Mouse (Mus musculus) layer of hippocampus, adult 18-20 months (tissue): ENCODE results near the gene Rps15a. TPM values are rescaled to one million over a fixed set of nuclear protein-coding genes. Genes with fewer than 3 reads are reported as not detected.

Experiments used
- DNase-seq, 2 experiments: peaks; one replicate each; pipeline ENCODE4 v3.0.0; 2022; ENCODE audit warnings: low spot score in 2 of 2
- total RNA-seq, 2 experiments: library from RNA; stranded (reverse); gene quantifications; 2 replicates each; pipeline ENCODE4 v1.2.3; 2021

The Rps15a gene
- total RNA-seq, 2 experiments from 2014 or later: 397 to 411 TPM

GRCm38 (mm10) chr7:118116787-118117538 is 975 bp upstream of the Rps15a start:
- DNase-seq: no peak

GRCm38 (mm10) chr7:118115533-118115876 is 483 bp downstream of the Rps15a start:
- no peak for DNase-seq

GRCm38 (mm10) chr7:118113541-118114297 is 2.3 kb downstream of the Rps15a start:
- no peak for DNase-seq

GRCm38 (mm10) chr7:118111128-118111527 is 4.9 kb downstream of the Rps15a start:
- no peak for DNase-seq

GRCm38 (mm10) chr7:118107671-118108070 is 8.3 kb downstream of the Rps15a start:
- DNase-seq: no peak

- no peak for DNase-seq
Observed at GRCm38 (mm10) chr7:118104458-118105052, 11.4 kb downstream of the Rps15a start.

- no peak for DNase-seq
Observed at GRCm38 (mm10) chr7:118103462-118104379, 12.3 kb downstream of the Rps15a start.

- no peak for DNase-seq
Observed at GRCm38 (mm10) chr7:118102678-118103461, 13.1 kb downstream of the Rps15a start.

GRCm38 (mm10) chr7:118102231-118102630 is 13.8 kb downstream of the Rps15a start:
- DNase-seq: peak in 1 of 2 experiments; percentile 66

GRCm38 (mm10) chr7:118097615-118098014 is 18.4 kb downstream of the Rps15a start:
- DNase-seq: no peak

- DNase-seq: no peak
Observed at GRCm38 (mm10) chr7:118079987-118080386, 36.0 kb downstream of the Rps15a start.

- DNase-seq: no peak
Observed at GRCm38 (mm10) chr7:118079097-118079496, 36.9 kb downstream of the Rps15a start.

- DNase-seq: peak in 1 of 2 experiments; percentile 11
Observed at GRCm38 (mm10) chr7:118067261-118067660, 48.7 kb downstream of the Rps15a start.

GRCm38 (mm10) chr7:118056300-118056699 is 59.7 kb downstream of the Rps15a start:
- no peak for DNase-seq

Other genes starting within 250 kb of the Rps15a start
- gene Arl6ip1, start 13.5 kb upstream of the Rps15a start, total RNA-seq: 100 to 1,000 TPM; 277 to 287 TPM
- gene Smg1, start 127.5 kb upstream of the Rps15a start, total RNA-seq: 10 to 100 TPM; 76.7 to 78.0 TPM